Mouse (Mus musculus) hindbrain, embryonic 14.5 days (tissue): Measurements from ENCODE around the gene Epb41l3. TPM values are rescaled to one million over a fixed set of nuclear protein-coding genes. Genes with fewer than 3 reads are reported as not detected.

Experiments used
- ATAC-seq: fragments of 200-750 bp; cut with Nextera tagmentation; 2 replicates; pipeline ENCODE4 v1.8.0; 2017; ENCODE audit warnings: moderate number of reproducible peaks, mild to moderate bottlenecking, moderate TSS enrichment, moderate library complexity; ENCODE audit not compliant: low FRiP score
- DNase-seq: peaks from one replicate; pipeline ENCODE4 v3.0.0-alpha.2; 2015; ENCODE audit warnings: low spot score
- H3K27ac ChIP-seq: fragments of 300-500 bp; sonication (generic); 2 replicates; pipeline ENCODE4 v1.5.1; 2014; ENCODE audit warnings: mild to moderate bottlenecking, moderate library complexity
- H3K27me3 ChIP-seq: fragments of 300-500 bp; sonication (generic); 2 replicates; pipeline ENCODE4 v1.6.1; 2014; ENCODE audit warnings: mild to moderate bottlenecking, low read length, mixed read lengths; ENCODE audit not compliant: control insufficient read depth, insufficient read depth
- H3K36me3 ChIP-seq: fragments of 300-500 bp; sonication (generic); replicated peaks from 2 replicates; pipeline ENCODE4 v1.6.1; 2014; ENCODE audit not compliant: control insufficient read depth, insufficient read depth
- H3K4me1 ChIP-seq: fragments of 300-500 bp; sonication (generic); replicated peaks from 2 replicates; pipeline ENCODE4 v1.6.1; 2014; ENCODE audit warnings: antibody characterized with exemption, low read length, mixed read lengths; ENCODE audit not compliant: control insufficient read depth, insufficient read depth
- H3K4me2 ChIP-seq: fragments of 300-500 bp; sonication (generic); replicated peaks from 2 replicates; pipeline ENCODE4 v1.6.1; 2014; ENCODE audit warnings: mild to moderate bottlenecking, moderate library complexity
- H3K4me3 ChIP-seq: fragments of 300-500 bp; sonication (generic); replicated peaks from 2 replicates; pipeline ENCODE4 v1.5.1; 2014; ENCODE audit warnings: mild to moderate bottlenecking, low read length
- H3K9ac ChIP-seq: fragments of 300-500 bp; sonication (generic); 2 replicates; pipeline ENCODE4 v1.6.1; 2014
- H3K9me3 ChIP-seq: fragments of 300-500 bp; sonication (generic); 2 replicates; pipeline ENCODE4 v1.6.1; 2016; ENCODE audit warnings: low read length; ENCODE audit not compliant: control insufficient read depth
- WGBS: fragments of 180-500 bp; shearing (Covaris S2); extraction: QIAGEN DNeasy Blood & Tissue Kit; methylation state at CpG from one replicate; pipeline ENCODE4 v1.1.7; 2014; 5-methylcytosine and 5-hydroxymethylcytosine counted together
- polyA plus RNA-seq: library from polyadenylated mRNA; unstranded; fragments of >200 nt; fragmentation: Nextera tagmentation; extraction: Ambion mirVana; gene quantifications from 2 replicates; pipeline ENCODE4 v1.2.1, GENCODE M21; 2014

The Epb41l3 gene
- polyA plus RNA-seq, 1 experiment from 2014 or later, result 108 TPM

GRCm38 (mm10) chr17:69195758-69196157 is 120.3 kb downstream of the Epb41l3 start:
- Histone ChIP-seq H3K9me3 (no peaks in the 10 kb centered on the region), H3K9ac (no peak overlapping the region), H3K27me3 (no peaks in the 10 kb centered on the region), H3K4me2 (no peak overlapping the region), H3K4me3 (no peak overlapping the region), H3K27ac (no peak overlapping the region), H3K36me3 (no peaks in the 10 kb centered on the region), H3K4me1 (peaks cover 22% of the 10 kb centered on the region)
- no peak for ATAC-seq
- no peak for DNase-seq
- WGBS, result 86% methylated on average over 6 of the region's 6 CpGs

DNA sequence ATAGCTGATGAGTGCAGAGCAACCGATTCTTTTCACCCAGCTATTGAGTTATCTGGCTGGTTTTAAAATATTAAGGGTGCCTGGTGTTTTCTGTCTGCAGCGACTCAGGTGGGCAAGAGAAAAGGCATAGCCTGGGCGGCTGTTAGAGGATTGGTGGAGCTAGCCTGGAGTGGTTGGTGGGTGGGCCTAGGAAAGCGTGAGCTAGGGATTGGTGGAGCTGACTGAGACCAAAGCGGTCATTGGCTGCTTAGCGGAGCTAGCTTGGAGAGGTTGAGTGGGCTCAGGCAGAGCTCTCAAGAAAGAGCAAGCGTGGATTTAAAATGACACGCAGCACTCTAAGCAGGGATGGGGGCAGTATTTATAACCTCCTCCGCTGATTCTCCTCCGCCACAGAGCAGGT is 121.2 kb downstream of the Epb41l3 start:
- 82% methylated on average over 10 of the region's 10 CpGs for WGBS
- H3K27me3 ChIP-seq, result no peaks in the 10 kb centered on the region
- no peak for DNase-seq
- no peak; the same call in 1 of the 2 replicates for ATAC-seq
- H3K4me2 ChIP-seq, result no peak overlapping the region
- H3K4me1 ChIP-seq, result peaks cover 22% of the 10 kb centered on the region
- no peaks in the 10 kb centered on the region for H3K9me3 ChIP-seq
- no peak overlapping the region for H3K4me3 ChIP-seq
- H3K9ac ChIP-seq, result no peak overlapping the region
- no peak overlapping the region for H3K27ac ChIP-seq
- H3K36me3 ChIP-seq, result no peaks in the 10 kb centered on the region

DNA sequence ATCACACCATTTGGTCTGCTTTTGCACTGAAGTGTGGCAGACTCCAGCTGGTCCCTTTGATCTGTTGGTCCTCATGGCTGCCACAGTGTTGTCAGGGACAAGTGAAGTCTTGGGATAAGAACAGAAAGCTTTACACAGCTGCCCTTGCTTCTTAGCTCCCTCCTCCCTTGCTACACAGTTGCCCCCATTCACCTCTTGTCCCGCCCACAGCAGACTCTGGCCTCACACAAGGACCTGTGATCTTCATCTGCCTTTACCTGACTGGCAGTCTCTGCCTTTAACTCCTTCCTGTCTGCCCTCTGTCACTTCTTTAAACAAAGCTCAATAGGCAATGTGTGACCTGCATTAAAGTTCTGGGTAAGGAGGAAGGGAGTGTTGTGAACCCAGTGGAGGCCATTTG is 123.3 kb downstream of the Epb41l3 start:
- WGBS, result 50% methylated on average over 1 of the region's 1 CpGs
- no peaks in the 10 kb centered on the region for H3K9me3 ChIP-seq
- no peak overlapping the region for H3K4me2 ChIP-seq
- no peak overlapping the region for H3K4me3 ChIP-seq
- no peak for DNase-seq
- H3K36me3 ChIP-seq, result no peaks in the 10 kb centered on the region
- H3K27me3 ChIP-seq, result no peaks in the 10 kb centered on the region
- no peak for ATAC-seq
- H3K27ac ChIP-seq, result no peak overlapping the region
- peaks cover 10% of the 10 kb centered on the region for H3K4me1 ChIP-seq
- H3K9ac ChIP-seq, result no peak overlapping the region

GRCm38 (mm10) chr17:69199827-69200226 is 124.3 kb downstream of the Epb41l3 start:
- no peaks in the 10 kb centered on the region; the same call in 1 of the 2 replicates for H3K4me1 ChIP-seq

DNA sequence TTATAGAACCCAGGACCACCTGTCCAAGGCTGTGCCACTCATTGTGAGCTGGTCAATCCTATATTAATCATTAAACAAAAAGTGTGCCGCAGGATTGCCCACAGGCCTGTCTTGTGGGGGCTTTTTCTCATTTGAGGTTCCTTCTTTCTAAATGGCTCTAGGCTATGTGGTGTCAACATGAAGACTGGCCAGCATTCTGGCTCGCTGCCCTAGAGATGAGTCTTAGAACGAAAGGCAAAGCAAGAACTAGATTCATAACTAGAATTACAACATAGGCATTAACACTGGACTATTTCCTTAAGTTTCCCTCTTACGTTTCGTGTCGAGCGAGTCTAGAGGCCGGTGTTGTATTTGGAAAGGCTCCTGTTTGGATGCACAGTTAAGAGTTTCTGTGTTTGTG is 125.5 kb downstream of the Epb41l3 start:
- no peak overlapping the region for H3K27ac ChIP-seq
- H3K4me2 ChIP-seq, result no peak overlapping the region
- no peak overlapping the region for H3K4me3 ChIP-seq
- no peaks in the 10 kb centered on the region for H3K36me3 ChIP-seq
- no peak overlapping the region for H3K9ac ChIP-seq
- DNase-seq (no peak), ATAC-seq (no peak)
- no peaks in the 10 kb centered on the region for H3K9me3 ChIP-seq
- H3K4me1 ChIP-seq, result no peaks in the 10 kb centered on the region
- H3K27me3 ChIP-seq, result no peaks in the 10 kb centered on the region
- WGBS, result 95% methylated on average over 8 of the region's 8 CpGs

More at GRCm38 (mm10) chr17:69199827-69200226, 124.3 kb downstream of the Epb41l3 start:
- no peak overlapping the region for H3K4me2 ChIP-seq
- DNase-seq (no peak), ATAC-seq (no peak)
- no peaks in the 10 kb centered on the region for H3K36me3 ChIP-seq
- H3K9ac ChIP-seq, result no peak overlapping the region
- 90% methylated on average over 6 of the region's 6 CpGs for WGBS
- no peaks in the 10 kb centered on the region for H3K9me3 ChIP-seq
- H3K4me3 ChIP-seq, result no peak overlapping the region
- no peaks in the 10 kb centered on the region for H3K27me3 ChIP-seq
- no peak overlapping the region for H3K27ac ChIP-seq

GRCm38 (mm10) chr17:69205282-69205999 is 130.0 kb downstream of the Epb41l3 start:
- H3K9me3 ChIP-seq, result no peaks in the 10 kb centered on the region
- no peak overlapping the region for H3K4me2 ChIP-seq
- WGBS, result 96% methylated on average over 5 of the region's 5 CpGs
- no peak for ATAC-seq
- no peaks in the 10 kb centered on the region for H3K27me3 ChIP-seq
- H3K9ac ChIP-seq, result no peak overlapping the region
- DNase-seq, result no peak
- H3K36me3 ChIP-seq, result 0 out of 2 replicates have a peak, but pooled peaks cover 7% of the 10 kb centered on the region
- H3K4me3 ChIP-seq, result no peak overlapping the region
- 0 out of 2 replicates have a peak, but pooled peaks cover 8% of the 10 kb centered on the region for H3K4me1 ChIP-seq
- H3K27ac ChIP-seq, result no peak overlapping the region

- Histone ChIP-seq H3K9ac (no peak overlapping the region), H3K4me3 (no peak overlapping the region), H3K27ac (0 out of 2 replicates have a peak overlapping the region, but pooled peaks have one; percentile 43), H3K27me3 (no peaks in the 10 kb centered on the region), H3K4me2 (peak overlapping the region; percentile 27; the same call in 1 of the 2 replicates), H3K4me1 (0 out of 2 replicates have a peak, but pooled peaks cover 8% of the 10 kb centered on the region), H3K36me3 (peaks cover 11% of the 10 kb centered on the region; the same call in 1 of the 2 replicates), H3K9me3 (no peaks in the 10 kb centered on the region)
- 26% methylated on average over 15 of the region's 15 CpGs for WGBS
- no peak for DNase-seq
- peak; percentile 65 for ATAC-seq
Observed at GRCm38 (mm10) chr17:69207562-69208312, 132.3 kb downstream of the Epb41l3 start.

GRCm38 (mm10) chr17:69211065-69211464 is 135.6 kb downstream of the Epb41l3 start:
- no peaks in the 10 kb centered on the region for H3K27me3 ChIP-seq
- no peak overlapping the region for H3K27ac ChIP-seq
- H3K4me2 ChIP-seq, result no peak overlapping the region
- H3K9ac ChIP-seq, result no peak overlapping the region
- ATAC-seq (no peak), DNase-seq (no peak)
- peaks cover 20% of the 10 kb centered on the region; the same call in 1 of the 2 replicates for H3K36me3 ChIP-seq
- H3K4me3 ChIP-seq, result no peak overlapping the region
- H3K9me3 ChIP-seq, result no peaks in the 10 kb centered on the region
- 0 out of 2 replicates have a peak, but pooled peaks cover 8% of the 10 kb centered on the region for H3K4me1 ChIP-seq

DNA sequence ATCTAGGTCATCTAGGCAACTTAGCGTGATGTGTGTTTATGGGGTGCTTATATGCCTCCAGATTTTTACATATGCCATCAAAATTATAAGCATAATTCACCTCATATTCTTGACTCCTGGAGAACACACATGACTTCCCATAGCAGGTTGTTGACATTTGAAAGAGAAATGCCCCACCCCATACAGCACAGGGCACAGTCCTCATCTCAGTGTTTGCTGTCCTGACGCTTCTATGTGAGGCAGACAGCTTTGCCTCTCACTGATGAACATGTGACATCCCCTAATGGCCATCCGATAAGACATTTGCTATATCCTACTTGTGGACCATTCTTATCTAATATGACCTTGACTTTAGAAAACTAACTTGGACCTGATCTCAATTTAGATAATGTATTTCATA is 140.6 kb downstream of the Epb41l3 start:
- no peak overlapping the region for H3K4me3 ChIP-seq
- H3K36me3 ChIP-seq, result peaks cover 10% of the 10 kb centered on the region; the same call in 1 of the 2 replicates
- H3K4me1 ChIP-seq, result no peaks in the 10 kb centered on the region
- DNase-seq, result no peak
- H3K4me2 ChIP-seq, result no peak overlapping the region
- no peaks in the 10 kb centered on the region for H3K9me3 ChIP-seq
- no peak for ATAC-seq
- H3K27ac ChIP-seq, result no peak overlapping the region
- 96% methylated on average over 3 of the region's 3 CpGs for WGBS
- no peak overlapping the region for H3K9ac ChIP-seq
- H3K27me3 ChIP-seq, result no peaks in the 10 kb centered on the region
